Mouse (Mus musculus) kidney, adult 18-20 months (tissue): ENCODE results near the gene Vps36.

Experiments
- DNase-seq: peaks from one replicate; pipeline ENCODE4 v3.0.0; 2021

The Vps36 gene

GRCm38 (mm10) chr8:22192660-22193431 lies at the start of gene Vps36:
Gene Vps36, plus strand, starts transcription at chr8:22192809.
- peak; percentile 94 for DNase-seq

GRCm38 (mm10) chr8:22143764-22144491 lies 48.7 kb upstream of the Vps36 start:
- DNase-seq, result no peak

DNA sequence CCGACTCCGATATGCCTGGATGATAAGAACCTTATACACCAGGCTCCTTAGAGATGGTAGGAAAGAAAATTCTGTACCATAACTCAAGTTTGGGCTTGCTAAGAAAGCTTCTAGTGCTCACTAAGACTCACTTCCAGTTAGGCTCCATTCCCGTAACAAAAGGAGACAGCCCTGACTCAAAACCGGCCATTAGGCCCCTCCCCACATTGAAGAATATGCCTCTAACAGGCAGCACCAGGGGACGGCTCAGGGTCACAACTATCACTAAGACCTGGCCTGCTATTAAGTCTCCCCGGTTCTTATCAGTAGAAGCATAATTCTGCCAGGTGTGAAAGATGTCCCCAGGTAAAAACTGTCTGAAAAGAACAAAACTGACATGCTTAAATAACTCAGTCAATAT lies 46.8 kb upstream of the Vps36 start:
- no peak for DNase-seq

GRCm38 (mm10) chr8:22147706-22148366 lies 44.8 kb upstream of the Vps36 start:
- no peak for DNase-seq

GRCm38 (mm10) chr8:22148367-22148740 lies 44.3 kb upstream of the Vps36 start:
- DNase-seq, result no peak

DNA sequence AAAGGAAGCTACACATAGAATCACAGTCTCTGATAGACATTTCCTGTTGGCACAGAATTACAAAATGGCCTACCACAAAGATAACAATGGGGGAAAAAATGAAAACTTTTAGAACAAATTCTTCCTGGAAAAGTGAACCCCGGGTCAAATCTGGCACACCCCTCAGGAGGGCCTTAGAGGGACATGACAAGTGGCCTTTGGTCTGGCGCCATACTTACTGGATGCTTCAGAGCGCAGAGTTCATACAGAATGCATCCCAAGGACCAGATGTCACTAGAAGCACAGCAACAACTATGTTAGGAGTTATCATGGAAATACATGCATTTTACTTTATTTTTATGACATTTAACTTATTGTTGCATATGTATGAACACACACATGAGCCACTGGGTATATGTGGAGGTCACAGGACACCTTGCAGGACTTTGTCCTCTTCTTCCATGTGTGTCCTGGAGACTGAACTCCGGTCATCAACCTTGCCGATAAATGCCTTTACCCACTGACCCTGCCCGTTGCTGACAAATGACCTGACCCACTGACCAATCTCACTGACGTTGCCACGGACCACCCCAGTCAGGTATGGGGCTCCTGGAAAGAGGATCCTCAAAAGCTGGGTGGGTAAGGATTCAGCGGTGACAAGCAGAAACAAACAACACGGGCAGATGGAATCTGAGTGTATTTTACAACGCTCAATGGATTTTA lies 42.8 kb upstream of the Vps36 start:
- DNase-seq, result no peak

GRCm38 (mm10) chr8:22150345-22150663 lies 42.3 kb upstream of the Vps36 start:
- no peak for DNase-seq

DNA sequence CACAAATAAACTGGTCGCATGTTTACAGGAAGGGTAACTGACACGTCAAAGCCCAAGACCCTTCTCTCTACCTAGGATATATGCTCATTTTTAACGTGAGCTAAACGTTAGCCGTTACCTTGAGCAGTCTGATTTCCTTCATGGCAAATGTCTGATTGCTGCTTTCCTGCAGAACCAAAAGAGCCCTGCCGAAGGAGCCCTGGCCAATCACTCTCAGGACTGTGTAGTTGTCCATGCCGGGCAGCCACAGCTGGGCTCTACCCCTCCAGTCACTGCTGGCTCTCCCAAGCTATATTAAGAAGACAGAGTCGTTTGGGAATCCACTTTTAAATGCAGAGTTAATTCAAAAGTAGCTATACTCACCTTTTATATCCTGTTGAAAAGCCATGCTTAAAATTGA lies 30.4 kb upstream of the Vps36 start:
- no peak for DNase-seq

DNA sequence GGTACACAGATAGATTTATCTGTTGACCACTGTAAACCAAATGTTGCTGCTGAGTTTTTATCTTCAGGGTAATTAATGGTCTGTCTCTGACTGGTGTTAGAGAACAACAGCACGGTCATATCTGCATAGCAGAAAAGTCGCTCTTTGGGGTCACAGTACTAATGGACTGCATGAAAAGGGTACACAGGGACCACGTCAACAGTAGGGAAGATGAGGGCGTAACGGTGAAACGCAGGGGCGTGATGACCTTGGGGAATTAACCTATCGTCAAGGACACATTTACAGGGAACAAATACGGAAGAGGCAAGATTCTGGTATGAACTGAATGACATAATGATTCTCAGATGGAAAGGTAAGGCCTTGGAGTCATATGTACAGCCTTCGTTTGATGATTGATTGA lies 28.2 kb upstream of the Vps36 start:
- no peak for DNase-seq

- DNase-seq, result no peak
These were observed 27.1 kb upstream of the Vps36 start for GRCm38 (mm10) chr8:22165251-22166079.

- peak; percentile 80 for DNase-seq
These were observed 26.5 kb upstream of the Vps36 start, which contains the start of gene Nek3 for GRCm38 (mm10) chr8:22166080-22166603. Gene Nek3, minus strand, starts transcription at chr8:22166435.

- DNase-seq, result no peak
These were observed 23.4 kb upstream of the Vps36 start for GRCm38 (mm10) chr8:22169167-22169566.

GRCm38 (mm10) chr8:22175966-22176365 lies 16.6 kb upstream of the Vps36 start:
- no peak for DNase-seq

GRCm38 (mm10) chr8:22184884-22185283 lies 7.7 kb upstream of the Vps36 start:
- DNase-seq, result no peak

- peak; percentile 91 for DNase-seq
These were observed 6.9 kb upstream of the Vps36 start, which contains the start of gene Ckap2 for GRCm38 (mm10) chr8:22185431-22186397. Gene Ckap2, minus strand, starts transcription at chr8:22185819.

- no peak for DNase-seq
These were observed 912 bp downstream of the Vps36 start for GRCm38 (mm10) chr8:22193432-22194010.

- no peak for DNase-seq
These were observed 5.3 kb downstream of the Vps36 start for GRCm38 (mm10) chr8:22197914-22198313.

DNA sequence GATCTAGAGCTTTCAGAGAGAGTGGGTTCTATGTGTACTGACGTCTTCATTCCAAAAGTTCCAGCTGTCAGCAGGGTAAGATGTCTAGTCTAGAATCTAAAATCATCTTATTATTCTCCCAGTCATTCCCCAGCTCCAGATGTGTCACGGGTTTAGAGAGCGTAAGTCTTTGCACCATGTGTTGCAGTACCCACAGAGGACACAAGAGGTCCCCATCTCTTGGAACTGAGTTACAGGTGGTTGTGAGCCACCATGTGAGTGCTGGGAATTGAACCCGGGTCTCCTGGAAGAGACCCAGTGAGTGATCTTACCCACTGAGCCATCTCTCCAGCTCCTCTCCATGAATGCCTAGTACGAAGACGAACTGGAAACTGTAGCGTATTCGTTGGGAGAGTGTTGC lies 6.9 kb downstream of the Vps36 start:
- no peak for DNase-seq

DNA sequence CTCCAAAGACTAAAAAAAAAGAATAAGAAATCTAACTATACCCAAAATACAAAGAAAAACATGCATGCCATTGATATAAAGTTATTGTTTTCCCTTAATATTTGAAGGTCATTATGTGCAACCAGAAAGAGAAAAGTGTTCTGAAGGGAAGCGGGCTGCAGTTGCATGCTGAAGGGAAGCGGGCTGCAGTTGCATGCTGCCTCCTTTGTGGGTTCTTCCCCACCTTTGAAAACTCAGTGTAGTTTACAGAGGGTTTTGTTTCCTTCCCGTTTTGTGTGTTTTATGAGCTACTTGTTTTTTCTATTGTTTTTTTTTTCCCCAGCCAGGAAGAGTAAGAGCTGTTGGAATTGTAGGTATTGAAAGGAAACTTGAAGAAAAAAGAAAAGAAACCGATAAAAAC lies 14.9 kb downstream of the Vps36 start:
- DNase-seq, result no peak

DNA sequence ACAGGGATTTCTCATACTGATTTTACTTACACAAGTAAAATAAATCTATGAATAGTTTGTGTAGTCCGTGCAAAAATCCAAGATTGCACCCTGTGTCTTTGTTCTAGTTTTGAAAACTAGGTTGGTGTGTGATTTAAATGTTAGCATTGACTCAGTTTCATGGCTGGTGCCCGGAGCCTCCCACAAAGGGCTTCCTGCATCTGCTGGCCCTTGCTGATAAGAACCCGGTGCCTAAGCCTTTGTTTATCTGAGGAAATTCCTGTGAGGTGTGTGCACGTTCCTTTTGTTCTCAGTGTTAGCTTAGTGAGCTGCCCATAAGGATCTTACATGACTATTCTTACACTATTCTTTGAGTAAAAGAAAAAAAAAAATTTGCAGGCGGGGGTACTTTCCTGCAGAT lies 16.4 kb downstream of the Vps36 start:
- no peak for DNase-seq
